Mouse (Mus musculus): Measurements from ENCODE around the gene Bcl2l13. TPM values are rescaled to one million over a fixed set of nuclear protein-coding genes. Genes with fewer than 3 reads are reported as not detected.
A peak's percentile ranks its signal among the peaks of the same experiment; 100 is the strongest.

The Bcl2l13 gene
- polyA plus RNA-seq, 1 experiment from 2014 or later: 34.6 TPM

DNA sequence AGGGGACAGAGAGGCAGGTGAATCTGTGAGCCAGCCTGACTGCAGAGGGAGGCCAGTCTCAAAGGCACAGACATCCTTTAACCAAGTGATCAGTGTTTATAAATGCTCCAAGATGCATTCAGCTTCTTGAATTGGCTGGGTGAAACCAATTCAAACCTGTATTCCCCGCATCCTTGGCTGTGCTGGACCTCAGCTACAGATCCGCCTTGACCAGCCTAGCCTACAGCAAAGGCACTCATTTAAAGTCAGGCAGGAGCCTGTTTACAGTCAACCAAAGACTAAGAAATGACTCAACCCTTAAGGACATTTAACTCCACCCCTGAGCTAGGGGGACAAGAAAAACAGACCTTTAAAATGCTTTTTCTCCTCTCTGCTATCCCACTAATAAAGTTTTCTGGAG is 16.7 kb upstream of the Bcl2l13 start:
- no peak overlapping the region for H3K27ac ChIP-seq (ENCODE audit: low read depth)
- H3K4me2 ChIP-seq: no peak overlapping the region
- H3K4me3 ChIP-seq (ENCODE audit: low read depth, low read length): no peak overlapping the region
- DNase-seq (no peak), ATAC-seq (ENCODE audit: insufficient read depth) (no peak)
- H3K9ac ChIP-seq: no peak overlapping the region
- H3K4me1 ChIP-seq (ENCODE audit: insufficient read depth): peaks cover 6% of the 10 kb centered on the region; the same call in 1 of the 2 replicates
- no peaks in the 10 kb centered on the region for H3K9me3 ChIP-seq (ENCODE audit: low read depth, low read length)
- TF ChIP-seq CTCF (IDR thresholded peaks at IDR 0.05; ENCODE audit: low read depth): no peak
- H3K27me3 ChIP-seq (ENCODE audit: insufficient read depth, low read length): no peaks in the 10 kb centered on the region
- 99% methylated on average over 2 of the region's 2 CpGs for WGBS
- peaks cover 23% of the 10 kb centered on the region for H3K36me3 ChIP-seq (ENCODE audit: insufficient read depth)

- Histone ChIP-seq H3K9ac (no peak overlapping the region), H3K4me3 (ENCODE audit: low read depth, low read length) (no peak overlapping the region), H3K27ac (ENCODE audit: low read depth) (no peak overlapping the region), H3K9me3 (ENCODE audit: low read depth, low read length) (no peaks in the 10 kb centered on the region), H3K27me3 (ENCODE audit: insufficient read depth, low read length) (no peaks in the 10 kb centered on the region), H3K4me2 (peak overlapping the region; percentile 25; the same call in 1 of the 2 replicates), H3K36me3 (ENCODE audit: insufficient read depth) (peaks cover 23% of the 10 kb centered on the region), H3K4me1 (ENCODE audit: insufficient read depth) (peaks cover 6% of the 10 kb centered on the region; the same call in 1 of the 2 replicates)
- no peak for TF ChIP-seq CTCF (IDR thresholded peaks at IDR 0.05; ENCODE audit: low read depth)
- no peak for ATAC-seq (ENCODE audit: insufficient read depth)
- no peak for DNase-seq
- WGBS: 80% methylated on average over 5 of the region's 5 CpGs
Observed at GRCm38 (mm10) chr6:120820144-120820543, 15.9 kb upstream of the Bcl2l13 start.

- no peak for ATAC-seq (ENCODE audit: insufficient read depth)
- no peak for DNase-seq
- H3K27ac ChIP-seq (ENCODE audit: low read depth): no peak overlapping the region
- TF ChIP-seq CTCF (IDR thresholded peaks at IDR 0.05; ENCODE audit: low read depth): no peak
- H3K27me3 ChIP-seq (ENCODE audit: insufficient read depth, low read length): no peaks in the 10 kb centered on the region
- peak overlapping the region; percentile 75 for H3K4me2 ChIP-seq
- H3K36me3 ChIP-seq (ENCODE audit: insufficient read depth): peaks cover 23% of the 10 kb centered on the region
- H3K4me1 ChIP-seq (ENCODE audit: insufficient read depth): peaks cover 6% of the 10 kb centered on the region; the same call in 1 of the 2 replicates
- peak overlapping the region; percentile 72; the same call in 1 of the 2 replicates for H3K4me3 ChIP-seq (ENCODE audit: low read depth, low read length)
- no peaks in the 10 kb centered on the region for H3K9me3 ChIP-seq (ENCODE audit: low read depth, low read length)
- WGBS: 84% methylated on average over 1 of the region's 1 CpGs
- H3K9ac ChIP-seq: no peak overlapping the region; the same call in 1 of the 2 replicates
Observed at GRCm38 (mm10) chr6:120820941-120821340, 15.1 kb upstream of the Bcl2l13 start.

GRCm38 (mm10) chr6:120821715-120822114 is 14.3 kb upstream of the Bcl2l13 start:
- WGBS: 51% methylated on average over 5 of the region's 5 CpGs
- peaks cover 23% of the 10 kb centered on the region for H3K36me3 ChIP-seq (ENCODE audit: insufficient read depth)
- peaks cover 6% of the 10 kb centered on the region; the same call in 1 of the 2 replicates for H3K4me1 ChIP-seq (ENCODE audit: insufficient read depth)
- no peaks in the 10 kb centered on the region for H3K27me3 ChIP-seq (ENCODE audit: insufficient read depth, low read length)
- peak overlapping the region; percentile 72 for H3K4me3 ChIP-seq (ENCODE audit: low read depth, low read length)
- peak overlapping the region; percentile 68 for H3K9ac ChIP-seq
- no peaks in the 10 kb centered on the region for H3K9me3 ChIP-seq (ENCODE audit: low read depth, low read length)
- no peak for ATAC-seq (ENCODE audit: insufficient read depth)
- no peak for TF ChIP-seq CTCF (IDR thresholded peaks at IDR 0.05; ENCODE audit: low read depth)
- H3K4me2 ChIP-seq: peak overlapping the region; percentile 75
- DNase-seq: no peak
- H3K27ac ChIP-seq (ENCODE audit: low read depth): no peak overlapping the region

DNA sequence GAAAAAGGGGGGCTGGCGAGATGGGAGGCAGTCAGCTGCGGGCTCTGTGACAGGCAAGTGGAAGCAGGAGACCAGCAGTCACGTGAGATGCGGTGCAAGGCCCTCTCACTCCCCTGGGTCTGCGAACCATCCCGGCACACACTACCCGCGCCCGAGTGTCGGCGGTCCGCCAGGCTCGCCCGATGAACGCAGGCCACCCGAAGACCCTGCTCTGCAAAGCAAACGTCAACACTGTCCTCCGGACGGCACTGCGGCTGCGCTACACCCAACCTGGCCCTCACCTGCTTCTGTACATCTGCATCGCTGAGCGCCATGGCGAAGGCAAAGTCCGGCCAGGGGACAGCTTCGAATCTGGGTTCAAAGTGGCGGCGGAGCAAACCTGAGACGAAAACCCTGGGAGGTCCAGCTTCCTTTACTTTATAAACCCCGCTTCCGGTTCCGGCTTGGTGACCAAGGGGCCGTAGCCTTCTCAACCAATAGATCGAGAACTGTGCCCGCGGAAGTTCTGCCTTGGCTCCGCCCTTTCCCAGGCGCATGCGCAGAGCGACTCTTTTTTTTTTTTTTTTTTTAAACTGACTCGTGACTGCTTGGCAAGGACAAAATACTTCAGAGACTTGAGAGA is 13.6 kb upstream of the Bcl2l13 start, which contains the start of gene Atp6v1e1:
Atp6v1e1 (minus strand) TSS at position 487 of the 622 bp plus-strand sequence.
- peak; percentile 98 for ATAC-seq (ENCODE audit: insufficient read depth)
- Histone ChIP-seq H3K4me3 (ENCODE audit: low read depth, low read length) (peak within 1 kb of the TSS; percentile 72), H3K27me3 (ENCODE audit: insufficient read depth, low read length) (no peaks in the 10 kb centered on the region), H3K4me2 (peak within 1 kb of the TSS; percentile 75), H3K27ac (ENCODE audit: low read depth) (peak within 1 kb of the TSS; percentile 90), H3K9ac (peak within 1 kb of the TSS; percentile 68), H3K36me3 (ENCODE audit: insufficient read depth) (peaks cover 19% of the 10 kb centered on the region), H3K9me3 (ENCODE audit: low read depth, low read length) (no peaks in the 10 kb centered on the region), H3K4me1 (ENCODE audit: insufficient read depth) (peaks cover 6% of the 10 kb centered on the region; the same call in 1 of the 2 replicates)
- peak; percentile 97 for DNase-seq
- no peak for TF ChIP-seq CTCF (IDR thresholded peaks at IDR 0.05; ENCODE audit: low read depth)
- under 1% methylated on average over 41 of the region's 41 CpGs for WGBS

- Histone ChIP-seq H3K9me3 (ENCODE audit: low read depth, low read length) (no peaks in the 10 kb centered on the region), H3K4me3 (ENCODE audit: low read depth, low read length) (peak overlapping the region; percentile 72), H3K27me3 (ENCODE audit: insufficient read depth, low read length) (no peaks in the 10 kb centered on the region), H3K4me2 (peak overlapping the region; percentile 36), H3K4me1 (ENCODE audit: insufficient read depth) (peaks cover 6% of the 10 kb centered on the region; the same call in 1 of the 2 replicates), H3K27ac (ENCODE audit: low read depth) (peak overlapping the region; percentile 61; the same call in 1 of the 2 replicates), H3K36me3 (ENCODE audit: insufficient read depth) (peaks cover 13% of the 10 kb centered on the region), H3K9ac (no peak overlapping the region)
- 64% methylated on average over 10 of the region's 10 CpGs for WGBS
- DNase-seq (no peak), ATAC-seq (ENCODE audit: insufficient read depth) (peak; percentile 45; the same call in 1 of the 2 replicates)
- TF ChIP-seq CTCF (IDR thresholded peaks at IDR 0.05; ENCODE audit: low read depth): no peak; the same call in 1 of the 2 replicates
Observed at GRCm38 (mm10) chr6:120822937-120823614, 12.9 kb upstream of the Bcl2l13 start.

- 58% methylated on average over 1 of the region's 1 CpGs for WGBS
Observed at GRCm38 (mm10) chr6:120830056-120830455, 6.0 kb upstream of the Bcl2l13 start.

More at GRCm38 (mm10) chr6:120830056-120830455, 6.0 kb upstream of the Bcl2l13 start:
- Histone ChIP-seq H3K4me1 (ENCODE audit: insufficient read depth) (no peaks in the 10 kb centered on the region), H3K27ac (ENCODE audit: low read depth) (no peak overlapping the region), H3K9me3 (ENCODE audit: low read depth, low read length) (no peaks in the 10 kb centered on the region), H3K4me2 (no peak overlapping the region), H3K27me3 (ENCODE audit: insufficient read depth, low read length) (no peaks in the 10 kb centered on the region), H3K4me3 (ENCODE audit: low read depth, low read length) (no peak overlapping the region), H3K36me3 (ENCODE audit: insufficient read depth) (no peaks in the 10 kb centered on the region), H3K9ac (no peak overlapping the region)
- no peak for ATAC-seq (ENCODE audit: insufficient read depth)
- DNase-seq: no peak
- TF ChIP-seq CTCF (IDR thresholded peaks at IDR 0.05; ENCODE audit: low read depth): no peak

Data from lung, embryonic 14.5 days (tissue).